Mouse (Mus musculus): ENCODE results near the gene Gm20388.
A peak's percentile ranks its signal among the peaks of the same experiment; 100 is the strongest.

GRCm38 (mm10) chr8:121547132-121547531, 1636.5 kb downstream of the Gm20388 start:
- TF ChIP-seq CTCF (IDR thresholded peaks at IDR 0.05; ENCODE audit: low read depth) = peak; percentile 95
- no peak for TF ChIP-seq EP300 (IDR thresholded peaks at IDR 0.05; ENCODE audit: low read depth)
